Mouse (Mus musculus) cerebellum, adult 2 months (tissue): Measurements from ENCODE around the gene Cep78.

ENCODE experiments used
- CTCF ChIP-seq: fragments of 200-500 bp; IDR thresholded peaks from 2 replicates; pipeline ENCODE4 v1.5.1; 2011; ENCODE audit warnings: low read depth, mild to moderate bottlenecking, control low read depth, low read length, moderate library complexity, borderline replicate concordance; ENCODE audit not compliant: insufficient read depth
- POLR2A ChIP-seq: fragments of 200-500 bp; IDR thresholded peaks from 2 replicates; pipeline ENCODE4 v1.6.1; 2011; ENCODE audit warnings: low read length, control low read depth, borderline replicate concordance; ENCODE audit not compliant: insufficient read depth

DNA sequence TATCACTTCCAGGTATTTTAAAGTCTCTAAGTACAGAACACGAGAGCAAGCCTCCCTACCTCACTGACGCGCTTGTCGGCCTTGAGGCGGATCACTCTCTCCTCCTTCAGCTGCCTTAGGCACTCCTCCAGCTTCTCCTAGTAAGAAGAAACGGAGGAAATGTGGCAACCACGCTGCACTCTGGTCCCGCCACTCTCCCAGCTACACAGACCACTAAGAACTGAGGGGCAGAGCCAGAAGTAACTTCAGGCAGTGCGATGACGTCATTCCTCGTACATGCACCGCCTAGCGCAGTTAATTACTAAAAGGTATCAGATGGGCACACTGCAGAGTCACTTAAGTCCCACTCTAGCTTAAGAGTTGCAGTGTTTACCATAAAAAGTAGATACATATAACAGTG lies 22.5 kb downstream of the Cep78 start:
- TF ChIP-seq CTCF (no peak), POLR2A (no peak)
